Mouse (Mus musculus) embryonic facial prominence, embryonic 11.5 days (tissue): ENCODE results near the gene Ilf2. TPM values are rescaled to one million over a fixed set of nuclear protein-coding genes. Genes with fewer than 3 reads are reported as not detected.

ENCODE experiments used
- ATAC-seq: fragments of 200-750 bp; cut with Nextera tagmentation; replicated peaks from 2 replicates; pipeline ENCODE4 v1.8.0; 2017; ENCODE audit warnings: low read depth; ENCODE audit not compliant: insufficient number of reproducible peaks, low FRiP score, low TSS enrichment
- DNase-seq: peaks from one replicate; pipeline ENCODE4 v3.0.0-alpha.2; 2015; ENCODE audit warnings: low spot score
- H3K27ac ChIP-seq: fragments of 300-500 bp; sonication (generic); replicated peaks from 2 replicates; pipeline ENCODE4 v1.5.1; 2014; ENCODE audit warnings: mild to moderate bottlenecking, low read depth, low read length, control low read depth
- H3K27me3 ChIP-seq: fragments of 300-500 bp; sonication (generic); 2 replicates; pipeline ENCODE4 v1.6.1; 2014; ENCODE audit warnings: mild to moderate bottlenecking, low read length, moderate library complexity, mixed read lengths; ENCODE audit not compliant: control insufficient read depth, insufficient read depth
- H3K36me3 ChIP-seq: fragments of 300-500 bp; sonication (generic); replicated peaks from 2 replicates; pipeline ENCODE4 v1.6.1; 2014; ENCODE audit warnings: low read depth, mild to moderate bottlenecking, low read length, moderate library complexity, mixed read lengths; ENCODE audit not compliant: control insufficient read depth, insufficient read depth
- H3K4me1 ChIP-seq: fragments of 300-500 bp; sonication (generic); 2 replicates; pipeline ENCODE4 v1.6.1; 2014; ENCODE audit warnings: low read length, mixed read lengths; ENCODE audit not compliant: control insufficient read depth, insufficient read depth
- H3K4me2 ChIP-seq: fragments of 300-500 bp; sonication (generic); 2 replicates; pipeline ENCODE4 v1.6.1; 2014; ENCODE audit warnings: low read depth, mild to moderate bottlenecking, control low read depth, low read length, moderate library complexity
- H3K4me3 ChIP-seq: fragments of 300-500 bp; sonication (generic); 2 replicates; pipeline ENCODE4 v1.5.1; 2014; ENCODE audit warnings: low read depth, low read length, control low read depth
- H3K9ac ChIP-seq: fragments of 300-500 bp; sonication (generic); replicated peaks from 2 replicates; pipeline ENCODE4 v1.6.1; 2014; ENCODE audit warnings: mild to moderate bottlenecking, control low read depth, low read length
- H3K9me3 ChIP-seq: fragments of 300-500 bp; sonication (generic); replicated peaks from 2 replicates; pipeline ENCODE4 v1.6.1; 2016; ENCODE audit warnings: mild to moderate bottlenecking, low read length, inconsistent platforms, mixed read lengths; ENCODE audit not compliant: control insufficient read depth
- WGBS: fragments of 180-500 bp; shearing (Covaris S2); extraction: QIAGEN DNeasy Blood & Tissue Kit; methylation state at CpG from one replicate; pipeline ENCODE4 v1.1.7; 2014; 5-methylcytosine and 5-hydroxymethylcytosine counted together
- polyA plus RNA-seq: library from polyadenylated mRNA; unstranded; fragments of >200 nt; fragmentation: Nextera tagmentation; extraction: Ambion mirVana; gene quantifications from 2 replicates; pipeline ENCODE4 v1.2.1, GENCODE M21; 2014

The Ilf2 gene
- polyA plus RNA-seq, result 364 and 383 TPM in 2 replicates

DNA sequence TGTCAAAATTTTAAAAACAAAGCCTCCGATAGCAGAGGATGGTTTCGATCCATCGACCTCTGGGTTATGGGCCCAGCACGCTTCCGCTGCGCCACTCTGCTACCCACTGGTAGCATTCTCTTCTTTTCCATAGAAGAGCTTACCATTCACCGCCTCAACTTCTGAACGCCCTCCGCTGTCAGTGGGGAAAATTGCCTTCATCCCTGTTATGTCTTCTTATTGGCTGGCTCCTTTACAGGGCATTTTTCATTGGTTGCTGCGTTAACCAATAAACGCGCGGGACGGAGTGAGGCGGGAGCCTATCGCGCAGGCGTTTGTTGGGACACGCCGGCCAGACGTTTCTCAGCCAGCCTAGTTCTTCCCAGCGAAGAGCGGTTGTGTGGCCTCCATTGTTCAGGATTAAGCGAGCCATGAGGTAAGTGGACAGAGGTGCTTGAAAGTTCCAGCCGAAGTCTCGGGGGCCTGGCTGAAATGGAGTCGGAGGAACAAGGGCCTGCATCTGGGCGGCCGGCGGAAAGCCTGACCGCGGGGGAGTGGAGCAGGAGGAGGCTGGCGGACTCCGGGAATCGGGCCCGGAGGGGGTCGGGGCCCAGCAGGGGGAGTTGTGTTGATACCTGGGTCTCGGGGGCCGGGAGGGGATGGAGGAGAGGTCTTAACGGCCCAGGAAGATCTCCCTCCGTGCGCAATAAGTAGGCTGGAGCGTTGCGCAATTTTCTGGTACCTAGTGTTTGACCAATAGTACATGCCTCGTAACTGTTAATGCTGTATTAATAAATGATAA, at the start of gene Ilf2:
Gene Ilf2, plus strand, starts transcription at position 296 of the 781 bp plus-strand sequence.
- peak within 1 kb of the TSS; percentile 86 for H3K4me3 ChIP-seq
- ATAC-seq (peak; percentile 99), DNase-seq (peak; percentile 99)
- H3K27ac ChIP-seq, result peak within 1 kb of the TSS; percentile 93
- H3K4me2 ChIP-seq, result peak within 1 kb of the TSS; percentile 58
- WGBS, result under 1% methylated on average over 45 of the region's 45 CpGs
- H3K27me3 ChIP-seq, result no peaks in the 10 kb centered on the region
- H3K36me3 ChIP-seq, result peaks cover 5% of the 10 kb centered on the region
- no peaks in the 10 kb centered on the region for H3K4me1 ChIP-seq
- H3K9ac ChIP-seq, result peak within 1 kb of the TSS; percentile 96
- H3K9me3 ChIP-seq, result no peaks in the 10 kb centered on the region

DNA sequence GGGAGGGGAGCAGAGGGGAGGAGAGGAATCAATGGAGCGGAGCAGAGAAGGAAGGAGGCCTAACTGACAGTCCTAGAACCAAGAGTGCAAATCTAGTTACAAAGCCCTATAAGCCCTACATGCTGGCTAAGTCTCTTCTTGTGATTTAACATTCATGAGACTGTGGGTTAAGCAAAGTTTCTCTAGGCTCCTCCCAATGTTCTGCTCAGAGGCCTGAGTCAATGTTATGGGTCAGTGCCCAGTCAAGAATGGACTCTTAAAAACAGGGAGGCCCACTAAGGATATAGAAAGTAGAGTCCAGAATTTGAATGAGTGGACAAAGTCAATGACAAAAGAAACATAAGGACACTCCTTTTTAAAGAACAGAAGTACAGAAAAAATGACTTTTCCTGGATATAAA, 48.4 kb upstream of the Ilf2 start:
- Histone ChIP-seq H3K27ac (no peak overlapping the region), H3K27me3 (no peaks in the 10 kb centered on the region), H3K4me1 (peaks cover 4% of the 10 kb centered on the region; the same call in 1 of the 2 replicates), H3K9me3 (no peaks in the 10 kb centered on the region), H3K9ac (no peak overlapping the region), H3K4me2 (no peak overlapping the region), H3K36me3 (no peaks in the 10 kb centered on the region; the same call in 1 of the 2 replicates), H3K4me3 (no peak overlapping the region)
- ATAC-seq (no peak), DNase-seq (no peak)
- 91% methylated on average over 1 of the region's 1 CpGs for WGBS

DNA sequence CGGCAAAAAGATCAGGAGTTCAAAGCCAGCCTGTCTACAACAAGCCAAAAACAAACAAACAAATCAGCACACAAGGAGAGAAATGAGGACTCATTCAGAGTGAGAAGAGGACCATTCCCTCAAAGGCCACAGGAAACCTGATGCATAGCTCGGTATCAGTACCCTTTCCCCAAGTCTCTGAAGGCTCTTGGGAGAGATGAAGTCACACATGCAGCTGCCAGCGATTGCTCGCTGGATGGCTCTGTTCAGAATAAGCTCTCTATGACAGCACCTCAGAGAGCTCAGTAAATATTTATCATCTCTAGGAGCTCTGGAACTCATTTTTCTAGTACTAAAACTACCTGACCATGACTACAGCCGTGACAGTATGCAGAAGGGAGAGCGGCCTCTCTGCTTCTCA, 47.7 kb upstream of the Ilf2 start:
- H3K9ac ChIP-seq, result no peak overlapping the region
- no peak overlapping the region for H3K4me2 ChIP-seq
- H3K4me3 ChIP-seq, result no peak overlapping the region
- no peak overlapping the region for H3K27ac ChIP-seq
- H3K9me3 ChIP-seq, result no peaks in the 10 kb centered on the region
- WGBS, result 81% methylated on average over 6 of the region's 6 CpGs
- DNase-seq (no peak), ATAC-seq (no peak)
- no peaks in the 10 kb centered on the region; the same call in 1 of the 2 replicates for H3K36me3 ChIP-seq
- H3K27me3 ChIP-seq, result no peaks in the 10 kb centered on the region
- peaks cover 4% of the 10 kb centered on the region; the same call in 1 of the 2 replicates for H3K4me1 ChIP-seq

DNA sequence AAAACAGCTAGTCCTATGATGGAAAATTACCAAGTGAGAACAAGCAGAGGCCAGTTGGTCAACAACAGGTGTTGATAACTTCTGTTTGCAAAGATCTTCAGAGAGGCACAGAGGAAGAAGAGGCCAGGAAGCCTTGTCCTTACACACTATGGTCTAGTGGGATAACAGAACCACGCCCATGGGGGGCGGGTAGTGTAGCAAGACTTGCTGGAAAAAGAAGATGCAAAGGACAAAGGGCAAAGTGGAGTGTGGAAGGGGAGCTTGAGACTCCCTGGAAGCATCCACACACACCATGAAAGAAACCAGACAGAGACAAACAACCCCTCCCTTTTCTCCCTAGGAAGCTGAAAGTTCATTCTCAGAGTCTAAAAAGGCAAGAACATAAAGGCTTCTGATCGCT, 46.4 kb upstream of the Ilf2 start:
- 88% methylated on average over 3 of the region's 3 CpGs for WGBS
- DNase-seq (no peak), ATAC-seq (no peak)
- Histone ChIP-seq H3K36me3 (no peaks in the 10 kb centered on the region), H3K4me2 (no peak overlapping the region), H3K27me3 (no peaks in the 10 kb centered on the region), H3K4me3 (no peak overlapping the region), H3K9me3 (no peaks in the 10 kb centered on the region), H3K4me1 (peaks cover 4% of the 10 kb centered on the region; the same call in 1 of the 2 replicates), H3K27ac (no peak overlapping the region), H3K9ac (no peak overlapping the region)

- 19% methylated on average over 2 of the region's 2 CpGs for WGBS
- H3K36me3 ChIP-seq, result no peaks in the 10 kb centered on the region
- H3K4me2 ChIP-seq, result peak overlapping the region; percentile 89
- peak overlapping the region; percentile 52 for H3K4me3 ChIP-seq
- H3K4me1 ChIP-seq, result peaks cover 4% of the 10 kb centered on the region; the same call in 1 of the 2 replicates
- ATAC-seq (no peak), DNase-seq (no peak)
- no peaks in the 10 kb centered on the region for H3K27me3 ChIP-seq
- peak overlapping the region; percentile 73 for H3K9ac ChIP-seq
- no peak overlapping the region for H3K27ac ChIP-seq
- H3K9me3 ChIP-seq, result no peaks in the 10 kb centered on the region
Observed at GRCm38 (mm10) chr3:90432348-90432747, 43.6 kb upstream of the Ilf2 start.

DNA sequence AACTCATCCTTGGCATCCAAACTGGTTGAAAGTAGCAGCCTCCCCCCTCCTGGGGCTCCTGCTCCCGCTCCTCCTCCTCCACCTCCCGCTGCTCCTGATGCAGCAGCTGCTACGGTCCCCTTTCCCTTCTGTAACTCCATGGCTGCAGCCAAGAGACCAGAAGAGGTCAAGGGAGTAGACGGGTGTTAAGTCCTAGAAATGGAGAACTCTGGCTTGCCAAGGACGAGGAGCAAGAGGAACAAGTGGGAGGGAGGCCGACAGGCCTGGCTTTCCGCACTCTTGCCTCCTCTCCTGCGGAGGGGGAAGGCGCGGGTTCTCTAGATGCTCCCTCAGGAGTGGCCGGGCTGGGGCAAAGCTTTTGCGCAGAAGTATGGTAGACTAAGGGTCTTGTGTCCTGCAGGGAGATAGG, 43.1 kb upstream of the Ilf2 start:
- Histone ChIP-seq H3K9ac (peak overlapping the region; percentile 73), H3K36me3 (no peaks in the 10 kb centered on the region), H3K4me1 (peaks cover 4% of the 10 kb centered on the region; the same call in 1 of the 2 replicates), H3K4me3 (peak overlapping the region; percentile 52), H3K4me2 (peak overlapping the region; percentile 89), H3K9me3 (no peaks in the 10 kb centered on the region), H3K27ac (peak overlapping the region; percentile 72), H3K27me3 (no peaks in the 10 kb centered on the region)
- 0% methylated on average over 12 of the region's 12 CpGs for WGBS
- peak; percentile 20 for DNase-seq
- ATAC-seq, result peak; percentile 10; the same call in 1 of the 2 replicates

DNA sequence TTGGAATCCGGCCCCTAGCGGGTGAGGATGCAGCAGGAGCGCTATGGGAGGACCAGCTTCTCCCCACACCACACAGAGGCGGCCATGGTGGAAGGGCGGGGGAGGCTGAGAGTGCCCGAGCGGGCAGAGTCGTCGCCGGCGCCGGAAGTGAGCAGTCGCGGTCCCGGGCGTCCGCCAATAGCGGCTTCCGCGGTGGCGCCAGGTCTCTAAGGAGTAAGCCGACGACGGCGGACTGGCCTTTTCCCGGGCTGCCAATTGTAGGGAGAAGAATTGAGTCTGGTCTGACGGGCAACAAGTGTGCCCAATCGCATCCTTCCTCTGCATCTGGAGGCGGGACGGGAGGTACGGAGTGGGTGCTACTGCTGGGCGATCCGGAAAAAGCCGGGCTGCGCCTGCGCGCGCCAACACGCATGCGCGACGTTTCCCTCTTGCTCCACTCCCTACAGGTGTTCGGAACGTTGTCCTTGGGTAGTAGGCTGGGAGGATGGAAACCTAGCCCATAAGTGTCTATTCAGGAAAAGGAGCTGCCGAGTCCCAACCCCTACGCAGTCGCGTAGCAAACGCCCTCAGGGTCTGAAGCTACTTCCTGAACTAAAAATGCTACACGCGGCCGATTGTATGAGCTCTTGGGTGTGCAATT, 42.4 kb upstream of the Ilf2 start, which contains the start of gene Ints3:
Gene Ints3, minus strand, starts transcription at position 242 of the 640 bp plus-strand sequence.
- Histone ChIP-seq H3K4me3 (peak within 1 kb of the TSS; percentile 52), H3K27ac (peak within 1 kb of the TSS; percentile 72), H3K9me3 (no peaks in the 10 kb centered on the region), H3K9ac (peak within 1 kb of the TSS; percentile 73), H3K4me1 (peaks cover 4% of the 10 kb centered on the region; the same call in 1 of the 2 replicates), H3K4me2 (peak within 1 kb of the TSS; percentile 89), H3K36me3 (no peaks in the 10 kb centered on the region), H3K27me3 (no peaks in the 10 kb centered on the region)
- ATAC-seq, result peak; percentile 99
- WGBS, result under 1% methylated on average over 52 of the region's 52 CpGs
- DNase-seq, result peak; percentile 98
